Mouse (Mus musculus): ENCODE results near the gene Chchd6.

DNA sequence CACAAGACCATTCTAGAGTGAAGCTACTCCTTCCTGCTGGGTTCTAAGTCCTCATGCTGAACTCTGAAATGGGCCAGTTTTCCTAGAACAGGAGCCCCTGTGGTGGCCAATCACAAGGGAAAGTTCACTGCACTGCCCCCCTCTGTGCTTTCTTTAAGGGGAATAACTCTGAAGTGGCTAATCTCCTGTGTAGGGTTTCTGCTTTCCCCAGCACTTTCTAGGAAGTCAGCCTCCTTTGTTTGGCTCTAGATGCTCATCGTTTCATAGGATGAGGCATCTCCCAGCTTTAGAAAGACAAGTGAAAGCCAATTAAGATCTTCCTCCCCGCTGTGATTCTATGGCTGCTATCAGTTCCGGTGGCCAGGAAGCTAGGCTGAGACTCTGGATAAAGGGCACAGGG is 214.7 kb downstream of the Chchd6 start:
- TF ChIP-seq POLR2A (IDR thresholded peaks at IDR 0.05; ENCODE audit: insufficient read length, low read depth) = no peak
- TF ChIP-seq TCF3 (IDR thresholded peaks at IDR 0.05; ENCODE audit: insufficient read length, low read depth) = no peak
- no peak for TF ChIP-seq POLR2AphosphoS2 (IDR thresholded peaks at IDR 0.05; ENCODE audit: insufficient read length, low read depth)
- TF ChIP-seq CEBPB (IDR thresholded peaks at IDR 0.05; ENCODE audit: insufficient read depth, poor library complexity, severe bottlenecking) = no peak
- no peak for TF ChIP-seq TCF12 (IDR thresholded peaks at IDR 0.05; ENCODE audit: insufficient read depth, poor library complexity, severe bottlenecking)
